Mouse (Mus musculus) limb, embryonic 13.5 days (tissue): ENCODE measurements around the gene Exoc3l4. TPM values are rescaled to one million over a fixed set of nuclear protein-coding genes. Genes with fewer than 3 reads are reported as not detected.
A peak's percentile ranks its signal among the peaks of the same experiment; 100 is the strongest.

Experiments
- ATAC-seq: fragments of 200-750 bp; cut with Nextera tagmentation; 2 replicates; pipeline ENCODE4 v1.8.0; 2017; ENCODE audit warnings: low read depth, moderate number of reproducible peaks, moderate TSS enrichment; ENCODE audit not compliant: low FRiP score
- H3K27ac ChIP-seq: fragments of 300-500 bp; sonication (generic); 2 replicates; pipeline ENCODE4 v1.5.1; 2015; ENCODE audit warnings: inconsistent platforms, mild to moderate bottlenecking, moderate library complexity
- H3K27me3 ChIP-seq: fragments of 300-500 bp; sonication (generic); 2 replicates; pipeline ENCODE4 v1.6.1; 2015; ENCODE audit warnings: mild to moderate bottlenecking, inconsistent platforms
- H3K36me3 ChIP-seq: fragments of 300-500 bp; sonication (generic); 2 replicates; pipeline ENCODE4 v1.6.1; 2015; ENCODE audit warnings: inconsistent platforms, mild to moderate bottlenecking, moderate library complexity
- H3K4me1 ChIP-seq: fragments of 300-500 bp; sonication (generic); 2 replicates; pipeline ENCODE4 v1.6.1; 2015; ENCODE audit warnings: inconsistent platforms
- H3K4me2 ChIP-seq: fragments of 300-500 bp; sonication (generic); replicated peaks from 2 replicates; pipeline ENCODE4 v1.6.1; 2015; ENCODE audit warnings: inconsistent platforms, mild to moderate bottlenecking, moderate library complexity
- H3K4me3 ChIP-seq: fragments of 300-500 bp; sonication (generic); 2 replicates; pipeline ENCODE4 v1.5.1; 2015; ENCODE audit warnings: moderate library complexity, mild to moderate bottlenecking, inconsistent platforms
- H3K9ac ChIP-seq: fragments of 300-500 bp; sonication (generic); 2 replicates; pipeline ENCODE4 v1.6.1; 2015; ENCODE audit warnings: mild to moderate bottlenecking, inconsistent platforms
- H3K9me3 ChIP-seq: fragments of 300-500 bp; sonication (generic); 2 replicates; pipeline ENCODE4 v1.6.1; 2016; ENCODE audit warnings: inconsistent platforms
- WGBS: fragments of 180-500 bp; shearing (Covaris S2); methylation state at CpG from one replicate; pipeline ENCODE4 v1.1.7; 2015; 5-methylcytosine and 5-hydroxymethylcytosine counted together
- polyA plus RNA-seq: library from polyadenylated mRNA; unstranded; fragments of >200 nt; fragmentation: Nextera tagmentation; extraction: Ambion mirVana; gene quantifications from 2 replicates; pipeline ENCODE4 v1.2.1, GENCODE M21; 2015

Gene Exoc3l4
- polyA plus RNA-seq, 1 experiment from 2014 or later: 6.9 TPM

- no peak for ATAC-seq
Observed at GRCm38 (mm10) chr12:111468206-111468605, 51.4 kb downstream of the Exoc3l4 start.

GRCm38 (mm10) chr12:111469507-111469906 is 52.7 kb downstream of the Exoc3l4 start:
- H3K27me3 ChIP-seq: peaks cover 25% of the 10 kb centered on the region
- no peaks in the 10 kb centered on the region for H3K9me3 ChIP-seq
- no peaks in the 10 kb centered on the region for H3K36me3 ChIP-seq
- peak; percentile 57; the same call in 1 of the 2 replicates for ATAC-seq
- H3K4me2 ChIP-seq: no peak overlapping the region
- H3K4me3 ChIP-seq: no peak overlapping the region
- WGBS: 9% methylated on average over 8 of the region's 8 CpGs
- H3K4me1 ChIP-seq: peaks cover 2% of the 10 kb centered on the region; the same call in 1 of the 2 replicates
- no peak overlapping the region for H3K9ac ChIP-seq
- no peak overlapping the region for H3K27ac ChIP-seq

More at GRCm38 (mm10) chr12:111468206-111468605, 51.4 kb downstream of the Exoc3l4 start:
- 70% methylated on average over 7 of the region's 7 CpGs for WGBS
- Histone ChIP-seq H3K27me3 (peaks cover 20% of the 10 kb centered on the region), H3K9ac (no peak overlapping the region; the same call in 1 of the 2 replicates), H3K36me3 (no peaks in the 10 kb centered on the region), H3K4me3 (no peak overlapping the region), H3K27ac (no peak overlapping the region), H3K4me2 (no peak overlapping the region), H3K9me3 (no peaks in the 10 kb centered on the region), H3K4me1 (peaks cover 2% of the 10 kb centered on the region; the same call in 1 of the 2 replicates)

- H3K27ac ChIP-seq: no peak overlapping the region
- H3K36me3 ChIP-seq: no peaks in the 10 kb centered on the region
- ATAC-seq: no peak
- no peak overlapping the region for H3K4me3 ChIP-seq
- H3K27me3 ChIP-seq: peaks cover 20% of the 10 kb centered on the region
- WGBS: 50% methylated on average over 1 of the region's 1 CpGs
- peaks cover 12% of the 10 kb centered on the region; the same call in 1 of the 2 replicates for H3K4me1 ChIP-seq
- no peak overlapping the region for H3K4me2 ChIP-seq
- H3K9ac ChIP-seq: no peak overlapping the region
- H3K9me3 ChIP-seq: no peaks in the 10 kb centered on the region
Observed at GRCm38 (mm10) chr12:111471119-111471518, 54.3 kb downstream of the Exoc3l4 start.

GRCm38 (mm10) chr12:111471721-111472120 is 54.9 kb downstream of the Exoc3l4 start:
- Histone ChIP-seq H3K27me3 (peaks cover 17% of the 10 kb centered on the region), H3K4me2 (no peak overlapping the region), H3K9me3 (no peaks in the 10 kb centered on the region), H3K4me1 (peaks cover 12% of the 10 kb centered on the region; the same call in 1 of the 2 replicates), H3K36me3 (no peaks in the 10 kb centered on the region), H3K27ac (no peak overlapping the region), H3K4me3 (no peak overlapping the region), H3K9ac (no peak overlapping the region)
- 84% methylated on average over 3 of the region's 3 CpGs for WGBS
- ATAC-seq: no peak

- Histone ChIP-seq H3K4me3 (no peak overlapping the region), H3K27me3 (peaks cover 17% of the 10 kb centered on the region), H3K4me1 (peaks cover 12% of the 10 kb centered on the region; the same call in 1 of the 2 replicates), H3K4me2 (no peak overlapping the region), H3K36me3 (no peaks in the 10 kb centered on the region), H3K9ac (no peak overlapping the region), H3K9me3 (no peaks in the 10 kb centered on the region), H3K27ac (no peak overlapping the region)
- WGBS: 65% methylated on average over 5 of the region's 5 CpGs
- no peak for ATAC-seq
Observed at GRCm38 (mm10) chr12:111472886-111473285, 56.1 kb downstream of the Exoc3l4 start.

GRCm38 (mm10) chr12:111474384-111474783 is 57.6 kb downstream of the Exoc3l4 start:
- 96% methylated on average over 3 of the region's 3 CpGs for WGBS
- no peak overlapping the region for H3K4me3 ChIP-seq
- no peaks in the 10 kb centered on the region for H3K36me3 ChIP-seq
- H3K9me3 ChIP-seq: no peaks in the 10 kb centered on the region
- ATAC-seq: no peak
- H3K9ac ChIP-seq: no peak overlapping the region
- no peak overlapping the region for H3K27ac ChIP-seq
- no peak overlapping the region for H3K4me2 ChIP-seq
- peaks cover 9% of the 10 kb centered on the region; the same call in 1 of the 2 replicates for H3K27me3 ChIP-seq
- H3K4me1 ChIP-seq: peaks cover 16% of the 10 kb centered on the region

GRCm38 (mm10) chr12:111474893-111475643 is 58.3 kb downstream of the Exoc3l4 start:
- no peaks in the 10 kb centered on the region for H3K9me3 ChIP-seq
- H3K27ac ChIP-seq: no peak overlapping the region
- no peak for ATAC-seq
- H3K9ac ChIP-seq: 0 out of 2 replicates have a peak overlapping the region, but pooled peaks have one; percentile 31
- no peak overlapping the region for H3K4me2 ChIP-seq
- peaks cover 15% of the 10 kb centered on the region for H3K4me1 ChIP-seq
- WGBS: 46% methylated on average over 8 of the region's 8 CpGs
- no peaks in the 10 kb centered on the region for H3K36me3 ChIP-seq
- peaks cover 6% of the 10 kb centered on the region; the same call in 1 of the 2 replicates for H3K27me3 ChIP-seq
- H3K4me3 ChIP-seq: no peak overlapping the region

- ATAC-seq: no peak
- 55% methylated on average over 5 of the region's 5 CpGs for WGBS
Observed at GRCm38 (mm10) chr12:111478924-111479323, 62.1 kb downstream of the Exoc3l4 start.

GRCm38 (mm10) chr12:111479917-111480316 is 63.1 kb downstream of the Exoc3l4 start:
- Histone ChIP-seq H3K27me3 (peaks cover 26% of the 10 kb centered on the region), H3K4me1 (peaks cover 13% of the 10 kb centered on the region), H3K9me3 (no peaks in the 10 kb centered on the region), H3K27ac (no peak overlapping the region), H3K4me3 (no peak overlapping the region), H3K36me3 (no peaks in the 10 kb centered on the region), H3K9ac (no peak overlapping the region), H3K4me2 (no peak overlapping the region)
- WGBS: 73% methylated on average over 2 of the region's 2 CpGs
- no peak for ATAC-seq

More at GRCm38 (mm10) chr12:111478924-111479323, 62.1 kb downstream of the Exoc3l4 start:
- no peak overlapping the region for H3K4me3 ChIP-seq
- H3K27ac ChIP-seq: no peak overlapping the region
- H3K4me2 ChIP-seq: no peak overlapping the region
- H3K9me3 ChIP-seq: no peaks in the 10 kb centered on the region
- H3K27me3 ChIP-seq: peaks cover 17% of the 10 kb centered on the region
- peaks cover 15% of the 10 kb centered on the region for H3K4me1 ChIP-seq
- no peak overlapping the region for H3K9ac ChIP-seq
- no peaks in the 10 kb centered on the region for H3K36me3 ChIP-seq

Other genes starting within 250 kb of the Exoc3l4 start
- not detected in 2 replicates for gene 4930595D18Rik, start 232.5 kb upstream of the Exoc3l4 start, polyA plus RNA-seq
- 0.60 and 1.1 TPM in 2 replicates for gene Amn, start 145.9 kb upstream of the Exoc3l4 start, polyA plus RNA-seq
- gene Cdc42bpb, start 39.3 kb upstream of the Exoc3l4 start, polyA plus RNA-seq: 26.5 and 32.4 TPM in 2 replicates
- gene Lbhd2, start 10.2 kb upstream of the Exoc3l4 start, polyA plus RNA-seq: 9.5 and 13.8 TPM in 2 replicates
- gene Tnfaip2, start 25.5 kb downstream of the Exoc3l4 start, polyA plus RNA-seq: 7.4 and 7.8 TPM in 2 replicates
- 9.0 and 9.1 TPM in 2 replicates for gene Gm266, start 68.8 kb downstream of the Exoc3l4 start, polyA plus RNA-seq
- gene Eif5, start 121.0 kb downstream of the Exoc3l4 start, polyA plus RNA-seq: 597 and 611 TPM in 2 replicates
- gene Mark3, start 157.5 kb downstream of the Exoc3l4 start, polyA plus RNA-seq: 40.3 and 43.8 TPM in 2 replicates